19 mouse cellular contexts compared by ENCODE assay signal in the genomic region with DNA sequence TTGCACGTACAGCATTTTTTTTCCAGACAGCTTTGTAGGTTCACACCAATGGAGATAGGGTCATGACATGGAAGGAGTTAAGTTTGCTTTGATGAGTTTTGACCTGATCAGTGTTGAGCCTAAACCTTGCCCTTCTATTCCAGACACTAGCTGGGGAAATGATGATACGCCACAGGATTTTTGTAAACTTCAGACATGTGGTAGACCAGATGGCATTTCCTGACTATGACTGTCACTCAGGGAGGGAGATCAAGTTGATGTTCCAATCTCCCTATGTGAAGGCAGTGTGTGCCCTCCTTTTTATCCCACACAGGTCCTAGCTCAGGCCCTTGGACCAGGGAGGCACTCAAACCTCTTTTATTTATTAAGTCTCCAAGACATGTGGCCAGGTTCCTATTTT. TPM values are rescaled to one million over a fixed set of nuclear protein-coding genes. Genes with fewer than 3 reads are reported as not detected.
"Had no signal": no experiment of that assay in that cellular context is flagged by ENCODE, and none has a peak within 500 bp of the region (broad histone marks: within the 10 kb centered on the region; RNA-seq: fewer than 3 reads in every experiment).

No protein-coding gene starts in this region.

- H3K36me3 ChIP-seq: kidney, embryonic 15.5 days; limb, embryonic 12.5 days; limb, embryonic 15.5 days; lung, embryonic 15.5 days had no signal

- H3K9ac ChIP-seq: kidney, embryonic 15.5 days; limb, embryonic 12.5 days; limb, embryonic 15.5 days; liver, embryonic 14.5 days; lung, embryonic 15.5 days had no signal

- H3K4me1 ChIP-seq: kidney, embryonic 15.5 days; limb, embryonic 15.5 days had no signal

- H3K27me3 ChIP-seq: kidney, embryonic 15.5 days; limb, embryonic 12.5 days; limb, embryonic 15.5 days; lung, embryonic 15.5 days had no signal

- H3K4me2 ChIP-seq: kidney, embryonic 15.5 days; limb, embryonic 12.5 days; limb, embryonic 15.5 days; liver, embryonic 11.5 days; lung, embryonic 15.5 days; midbrain, embryonic 11.5 days had no signal

- H3K27ac ChIP-seq: kidney, embryonic 15.5 days; limb, embryonic 12.5 days; limb, embryonic 15.5 days; liver, embryonic 14.5 days; lung, embryonic 15.5 days had no signal

- H3K4me3 ChIP-seq: kidney, embryonic 15.5 days; limb, embryonic 12.5 days; limb, embryonic 15.5 days; lung, embryonic 15.5 days had no signal

- DNase-seq: kidney, adult 8-10 months; kidney, postnatal 10 days; kidney, postnatal 36 days; left cerebral cortex, postnatal 4 days; lung, adult 18-20 months; lung, postnatal 10 days; lung, postnatal 36 days; midbrain, embryonic 14.5 days; thymus, adult 18-20 months; thymus, postnatal 36 days had no signal

- H3K9me3 ChIP-seq: kidney, embryonic 15.5 days; limb, embryonic 12.5 days; limb, embryonic 15.5 days; lung, embryonic 15.5 days had no signal

RNA-seq across cellular contexts. Expression of gene Nfib, which starts 29.4 kb away (rescaled TPM):
- total RNA-seq: megakaryocyte progenitor cell, adult 5-6 weeks; megakaryocyte-erythroid progenitor cell, adult 5-6 weeks had no signal
